ENCODE assay signal across 13 mouse cellular contexts in the genomic region with DNA sequence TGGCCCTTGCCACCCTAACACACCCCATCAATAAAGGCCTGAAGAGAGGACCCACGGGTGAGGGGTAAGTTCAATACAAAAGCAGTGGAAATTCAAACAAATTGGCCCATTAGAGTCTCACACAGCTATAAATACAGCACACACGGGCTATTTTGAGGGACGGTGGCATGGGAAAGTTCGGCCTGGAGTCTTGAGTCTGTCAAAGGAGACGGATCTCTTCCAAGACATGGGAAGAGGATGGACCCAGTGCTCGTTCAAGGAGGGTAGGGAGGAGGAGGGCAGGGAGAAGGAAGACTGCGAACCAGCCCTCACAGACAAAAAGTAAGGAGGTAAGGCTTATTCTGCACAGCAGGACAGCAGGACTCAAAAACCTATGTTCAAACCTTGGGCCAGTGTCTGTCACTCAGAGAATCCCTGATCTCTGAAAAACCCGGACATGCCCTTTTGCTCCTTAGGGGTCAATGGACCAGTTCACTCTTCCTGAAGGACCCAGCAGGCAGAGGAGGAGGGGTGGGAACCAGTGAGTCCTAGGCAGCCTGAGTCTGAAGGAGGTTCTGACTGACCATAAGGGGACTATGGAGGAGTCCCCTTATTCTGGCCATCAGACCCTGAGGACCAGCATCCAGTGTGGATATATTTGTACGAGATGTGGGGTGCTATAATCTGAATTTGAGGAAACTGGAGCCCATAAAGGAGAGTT.
DNase-seq lines count a peak whose midpoint lies in the region; ATAC-seq and TF ChIP-seq lines count a peak whose summit lies in the region.
"Had no signal": no experiment of that assay in that cellular context is flagged by ENCODE, and none has a peak within 500 bp of the region (broad histone marks: within the 10 kb centered on the region; RNA-seq: fewer than 3 reads in every experiment).

No protein-coding gene starts in this region.

- H3K9me3 ChIP-seq in intestine, embryonic 14.5 days (ENCODE audit: control insufficient read depth, low read length), result no peaks in the 10 kb centered on the region
- no peaks in the 10 kb centered on the region for H3K9me3 ChIP-seq in intestine, postnatal 0 days (ENCODE audit: control insufficient read depth)
- no peaks in the 10 kb centered on the region for H3K9me3 ChIP-seq in intestine, embryonic 15.5 days
- H3K9me3 ChIP-seq in liver, embryonic 12.5 days (replicated peaks), result no peaks in the 10 kb centered on the region
- H3K9me3 ChIP-seq: megakaryocyte, embryonic 14.5 days had no signal

- no peak overlapping the region for H3K4me2 ChIP-seq in intestine, embryonic 14.5 days (ENCODE audit: low read length)
- no peak overlapping the region for H3K4me2 ChIP-seq in intestine, postnatal 0 days (replicated peaks; ENCODE audit: low read depth)
- 0 out of 2 replicates have a peak overlapping the region, but pooled peaks have one; percentile 6 for H3K4me2 ChIP-seq in intestine, embryonic 15.5 days (replicated peaks)
- no peak overlapping the region for H3K4me2 ChIP-seq in liver, embryonic 12.5 days

- no peaks in the 10 kb centered on the region for H3K27me3 ChIP-seq in intestine, embryonic 14.5 days (replicated peaks; ENCODE audit: control insufficient read depth, insufficient read depth, low read length)
- no peaks in the 10 kb centered on the region for H3K27me3 ChIP-seq in intestine, postnatal 0 days (replicated peaks; ENCODE audit: control insufficient read depth, insufficient read depth, low read length)
- no peaks in the 10 kb centered on the region for H3K27me3 ChIP-seq in intestine, embryonic 15.5 days (replicated peaks)
- H3K27me3 ChIP-seq in liver, embryonic 12.5 days (replicated peaks), result 0 out of 2 replicates have a peak, but pooled peaks cover 1% of the 10 kb centered on the region

- WGBS in intestine, embryonic 14.5 days, result 49% methylated on average over 9 of the region's 9 CpGs
- WGBS in intestine, postnatal 0 days, result 64% methylated on average over 9 of the region's 9 CpGs
- 58% methylated on average over 9 of the region's 9 CpGs for WGBS in intestine, embryonic 15.5 days
- WGBS in liver, embryonic 12.5 days (ENCODE audit: insufficient replicate concordance), result 70% methylated on average over 9 of the region's 9 CpGs

- no peak for ATAC-seq in intestine, embryonic 14.5 days (replicated peaks; ENCODE audit: low FRiP score, low TSS enrichment, low read depth)
- ATAC-seq in intestine, postnatal 0 days, result no peak
- ATAC-seq in intestine, embryonic 15.5 days, result no peak
- ATAC-seq in liver, embryonic 12.5 days, result no peak

- no peaks in the 10 kb centered on the region for H3K36me3 ChIP-seq in intestine, embryonic 14.5 days (ENCODE audit: control insufficient read depth, insufficient read depth, low read length)
- no peaks in the 10 kb centered on the region for H3K36me3 ChIP-seq in intestine, postnatal 0 days (ENCODE audit: control insufficient read depth, insufficient read depth)
- no peaks in the 10 kb centered on the region for H3K36me3 ChIP-seq in intestine, embryonic 15.5 days
- H3K36me3 ChIP-seq in liver, embryonic 12.5 days, result no peaks in the 10 kb centered on the region
- H3K36me3 ChIP-seq: G1E had no signal

- peak overlapping the region; percentile 62 for H3K27ac ChIP-seq in intestine, embryonic 14.5 days (ENCODE audit: low read depth)
- no peak overlapping the region for H3K27ac ChIP-seq in intestine, postnatal 0 days (ENCODE audit: low read depth, low read length)
- peak overlapping the region; percentile 78 for H3K27ac ChIP-seq in brown adipose tissue, adult 24 weeks (replicated peaks; ENCODE audit: low read depth, low read length)
- 0 out of 2 replicates have a peak overlapping the region, but pooled peaks have one; percentile 51 for H3K27ac ChIP-seq in intestine, embryonic 15.5 days
- no peak overlapping the region for H3K27ac ChIP-seq in liver, embryonic 12.5 days

- peaks cover 14% of the 10 kb centered on the region; the same call in 1 of the 2 replicates for H3K4me1 ChIP-seq in intestine, embryonic 14.5 days (replicated peaks; ENCODE audit: control insufficient read depth, insufficient read depth, low read length)
- H3K4me1 ChIP-seq in intestine, postnatal 0 days (replicated peaks; ENCODE audit: control insufficient read depth, insufficient read depth, low read length), result no peaks in the 10 kb centered on the region
- peaks cover 12% of the 10 kb centered on the region for H3K4me1 ChIP-seq in brown adipose tissue, adult 24 weeks (ENCODE audit: control insufficient read depth, insufficient read depth, insufficient read length, low read length)
- peaks cover 28% of the 10 kb centered on the region for H3K4me1 ChIP-seq in intestine, embryonic 15.5 days (replicated peaks)
- peaks cover 44% of the 10 kb centered on the region for H3K4me1 ChIP-seq in liver, embryonic 12.5 days

- no peak overlapping the region for H3K4me3 ChIP-seq in intestine, embryonic 14.5 days (ENCODE audit: low read depth, low read length)
- H3K4me3 ChIP-seq in intestine, postnatal 0 days (ENCODE audit: low read depth, low read length), result no peak overlapping the region
- H3K4me3 ChIP-seq in brown adipose tissue, adult 24 weeks (ENCODE audit: insufficient read depth, low read depth, low read length), result no peak overlapping the region
- no peak overlapping the region for H3K4me3 ChIP-seq in intestine, embryonic 15.5 days (replicated peaks)
- no peak overlapping the region for H3K4me3 ChIP-seq in liver, embryonic 12.5 days
- H3K4me3 ChIP-seq: megakaryocyte, embryonic 14.5 days had no signal

- no peak for TF ChIP-seq CTCF in intestine, postnatal 0 days (IDR thresholded peaks at IDR 0.05; ENCODE audit: low read depth)

- no peak for DNase-seq in intestine, embryonic 14.5 days (ENCODE audit: low spot score)
- peak; percentile 53 for DNase-seq in embryo, embryonic 10.5 days (ENCODE audit: low spot score)
- DNase-seq in ovary, postnatal 10 days (ENCODE audit: low spot score), result no peak
- no peak for DNase-seq in adrenal gland, adult 8-10 months
- DNase-seq: cerebellum, adult 11 months; gastrocnemius, postnatal 25 days; liver had no signal

- H3K9ac ChIP-seq in intestine, embryonic 14.5 days (ENCODE audit: low read length), result no peak overlapping the region
- H3K9ac ChIP-seq in intestine, postnatal 0 days (ENCODE audit: low read depth, low read length), result no peak overlapping the region
- H3K9ac ChIP-seq in intestine, embryonic 15.5 days, result no peak overlapping the region
- H3K9ac ChIP-seq in liver, embryonic 12.5 days, result no peak overlapping the region

Comparison
In these comparisons a context has a peak if more than half of its experiments do, and no peak if none do; other contexts are left out.
1. H3K27ac ChIP-seq: peak in intestine, embryonic 14.5 days (single experiment), brown adipose tissue, adult 24 weeks (single experiment) and intestine, embryonic 15.5 days (single experiment); none in intestine, postnatal 0 days (single experiment) and liver, embryonic 12.5 days (single experiment).